Mouse (Mus musculus): ENCODE measurements around the gene D6Ertd527e.

Gene D6Ertd527e

DNA sequence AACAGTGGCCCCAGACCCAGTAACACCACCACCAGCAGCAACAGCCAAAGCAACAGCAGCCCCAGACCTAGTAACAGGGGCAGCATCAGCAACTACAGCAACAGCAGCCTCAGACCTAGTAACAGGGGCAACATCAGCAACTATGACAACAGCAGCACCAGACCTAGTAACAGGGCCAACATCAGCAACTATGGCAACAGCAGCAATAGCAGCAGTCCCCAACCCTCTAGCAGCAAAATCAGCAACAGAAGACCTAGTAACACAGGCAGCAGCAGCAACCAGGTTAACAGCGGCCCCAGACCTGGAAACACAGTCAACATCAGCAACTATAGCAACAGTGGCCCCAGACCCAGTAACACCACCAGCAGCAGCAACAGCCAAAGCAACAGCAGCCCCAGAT lies 6.9 kb downstream of the D6Ertd527e start:
- DNase-seq (ENCODE audit: low spot score in 2 of 2), result no peak

DNA sequence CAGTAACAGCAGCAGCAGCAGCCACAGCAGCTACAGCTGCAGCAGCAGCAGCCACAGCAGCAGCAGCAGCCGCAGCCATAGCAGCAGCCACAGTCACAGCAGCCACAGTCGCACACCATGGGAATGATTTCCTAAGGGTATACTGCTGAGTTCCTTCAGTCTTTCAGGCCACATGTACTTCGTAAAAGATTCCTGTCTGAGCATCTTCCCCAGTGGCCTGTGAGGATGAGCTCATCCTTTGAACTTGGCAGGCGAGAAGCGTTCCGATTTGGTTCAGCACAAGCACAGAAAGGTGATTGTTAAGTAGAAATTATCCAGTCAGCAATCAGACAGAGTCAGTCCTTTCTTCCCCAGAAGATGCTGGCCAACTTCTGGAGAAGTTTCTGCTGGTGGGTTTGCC lies 7.6 kb downstream of the D6Ertd527e start:
- DNase-seq (ENCODE audit: low spot score in 2 of 2), result peak in 1 of 2 experiments; percentile 21

DNA sequence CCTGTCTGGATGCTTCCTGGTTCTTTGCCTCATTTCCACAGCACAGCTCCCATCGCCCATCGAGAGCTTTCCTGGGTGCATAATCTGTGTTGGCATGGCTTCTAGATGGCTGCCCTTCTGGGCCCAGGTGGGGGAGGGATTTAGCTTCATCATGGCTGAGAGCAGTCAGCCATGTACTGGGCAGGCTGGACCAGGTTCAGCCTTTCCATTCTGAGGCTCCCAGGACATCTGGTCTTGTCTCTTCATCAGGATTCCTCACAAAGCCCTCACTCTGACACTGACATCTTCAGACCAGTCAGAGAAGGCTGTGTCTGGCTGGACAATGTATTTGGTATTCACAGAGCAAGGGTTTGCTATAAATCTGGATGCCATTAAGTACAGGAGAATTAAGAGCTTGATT lies 11.4 kb downstream of the D6Ertd527e start:
- no peak for DNase-seq (ENCODE audit: low spot score in 2 of 2)

DNA sequence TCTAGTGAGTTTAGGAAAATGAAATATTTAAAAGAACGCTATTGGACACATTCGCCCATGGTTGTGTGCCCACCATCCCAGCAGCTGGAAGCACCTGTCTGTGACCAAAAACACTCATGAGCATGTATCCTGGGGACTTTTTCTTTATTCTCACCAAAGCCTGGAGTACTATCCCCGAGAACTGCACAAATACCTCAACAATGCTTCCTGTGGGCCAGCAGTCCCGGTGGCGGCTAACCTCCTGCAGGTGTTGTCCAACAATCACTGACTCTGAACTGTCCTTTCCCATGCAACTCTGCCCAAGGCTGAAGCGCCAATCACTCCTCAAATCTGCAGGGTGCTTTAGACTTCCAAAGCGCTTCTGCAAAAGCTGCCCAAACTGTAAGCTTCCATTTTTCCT lies 12.1 kb downstream of the D6Ertd527e start:
- peak in 1 of 2 experiments; percentile 3 for DNase-seq (ENCODE audit: low spot score in 2 of 2)

DNA sequence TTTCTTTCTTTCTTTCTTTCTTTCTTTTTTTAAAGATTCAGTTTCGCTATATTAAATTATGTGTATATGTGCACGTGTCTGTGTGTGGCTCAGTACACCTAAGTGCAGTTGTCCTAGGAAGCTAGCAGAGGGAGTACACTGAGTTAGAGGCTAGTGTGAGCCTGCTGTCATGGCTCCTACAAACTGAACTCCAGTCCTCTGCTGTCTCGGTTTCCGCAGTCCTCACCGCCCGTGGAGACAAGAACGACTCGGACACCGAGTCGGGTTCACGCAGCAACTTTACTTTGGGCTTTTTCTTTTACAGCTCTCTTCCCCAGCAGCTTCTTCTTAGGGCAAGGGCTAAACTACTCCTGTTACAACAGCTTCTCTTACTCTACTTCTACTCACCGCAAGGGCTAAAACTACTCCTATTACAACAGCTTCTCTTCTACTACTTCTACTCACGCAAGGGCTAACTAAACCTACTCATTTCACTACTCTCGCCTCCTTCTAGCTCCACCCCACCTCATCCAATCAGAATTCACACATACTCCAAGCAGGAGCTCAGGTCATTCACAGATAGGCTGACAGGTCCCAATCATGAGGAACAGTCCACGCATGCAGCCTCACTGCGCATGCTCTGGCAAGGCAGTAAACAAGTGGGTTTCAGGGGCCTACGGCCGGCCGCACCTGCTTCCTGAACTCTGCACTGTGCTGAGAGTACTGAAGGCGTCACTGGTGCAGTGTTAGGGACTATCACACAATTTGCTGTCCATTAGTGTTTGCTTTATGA lies 14.7 kb downstream of the D6Ertd527e start:
- DNase-seq (ENCODE audit: low spot score in 2 of 2), result no peak

DNA sequence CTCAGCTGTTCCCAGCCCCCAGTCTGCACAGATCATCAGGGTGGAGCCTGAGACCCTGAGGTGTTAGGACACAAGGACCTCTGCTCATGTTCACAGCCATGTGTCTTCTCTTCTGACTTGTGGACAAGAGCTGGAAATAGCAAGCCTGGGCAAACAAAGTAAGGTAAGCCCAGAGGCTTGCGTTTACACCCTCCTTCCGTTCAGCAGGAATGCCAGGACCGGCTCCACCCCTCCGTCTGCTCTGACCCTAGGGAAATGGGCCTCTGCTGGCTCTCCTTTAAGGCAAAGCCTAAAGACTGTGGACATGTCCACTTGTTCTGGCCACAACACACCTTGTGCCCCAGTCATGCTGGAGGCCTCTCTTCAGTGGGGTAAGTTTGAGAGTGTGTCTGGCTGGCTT lies 15.4 kb downstream of the D6Ertd527e start:
- DNase-seq (ENCODE audit: low spot score in 2 of 2), result no peak

DNA sequence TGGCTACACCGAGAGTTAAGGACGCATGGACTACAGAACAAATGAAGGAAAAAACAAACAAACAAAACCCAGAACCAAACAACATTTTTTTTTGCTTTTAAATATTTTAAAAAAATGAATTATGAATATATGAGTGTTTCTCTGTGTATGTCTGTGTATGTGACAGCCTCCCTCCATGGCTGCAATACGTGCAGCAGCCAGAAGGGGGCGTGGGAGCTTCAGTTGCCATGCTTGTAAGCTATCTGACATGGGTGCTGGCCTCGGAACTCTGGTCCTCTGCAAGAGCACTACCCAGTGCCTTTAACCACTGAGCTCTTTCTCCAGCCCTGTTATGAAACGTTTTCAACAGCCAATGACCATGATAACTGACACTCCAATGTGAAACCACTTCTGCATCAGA lies 16.1 kb downstream of the D6Ertd527e start:
- no peak for DNase-seq (ENCODE audit: low spot score in 2 of 2)

DNA sequence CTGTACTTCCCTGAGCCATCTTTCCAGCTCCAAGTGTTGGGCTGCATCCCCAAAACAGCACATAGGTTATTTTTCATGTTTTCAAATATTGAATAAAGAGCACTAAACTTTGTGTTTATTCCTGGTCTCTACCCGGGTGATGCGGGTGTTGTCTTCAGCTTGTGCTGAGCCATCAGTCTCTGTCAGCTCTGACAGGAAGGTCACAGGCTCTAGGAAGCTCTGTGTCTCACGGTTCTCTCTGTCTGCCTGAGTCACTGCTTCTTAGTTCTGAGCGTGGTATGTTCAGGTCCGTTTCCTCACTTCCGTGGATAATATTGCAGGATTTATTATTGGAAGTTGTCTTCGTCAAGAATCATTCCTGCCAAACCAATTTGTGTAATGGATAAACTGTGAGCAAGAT lies 17.4 kb downstream of the D6Ertd527e start:
- DNase-seq (ENCODE audit: low spot score in 2 of 2), result no peak

DNA sequence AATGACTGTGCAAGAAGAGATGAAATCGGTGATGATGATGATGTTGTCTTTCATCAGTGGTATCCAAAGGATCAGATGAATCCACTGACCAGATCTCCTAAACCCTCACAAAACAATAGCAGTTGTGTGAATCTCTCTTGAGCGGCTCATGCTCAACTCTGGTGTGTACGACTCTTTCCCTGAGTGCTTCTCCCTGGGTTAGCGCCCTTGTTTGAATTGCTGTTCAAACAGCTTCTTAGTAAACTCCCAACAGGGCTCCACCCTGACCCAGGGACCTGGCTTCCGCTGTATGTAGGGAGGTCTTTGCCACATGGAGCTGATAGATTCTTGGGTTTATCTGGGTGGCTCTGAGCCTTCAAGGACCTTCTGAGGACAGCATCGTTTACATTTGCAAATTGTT lies 18.9 kb downstream of the D6Ertd527e start:
- DNase-seq (ENCODE audit: low spot score in 2 of 2), result no peak

DNA sequence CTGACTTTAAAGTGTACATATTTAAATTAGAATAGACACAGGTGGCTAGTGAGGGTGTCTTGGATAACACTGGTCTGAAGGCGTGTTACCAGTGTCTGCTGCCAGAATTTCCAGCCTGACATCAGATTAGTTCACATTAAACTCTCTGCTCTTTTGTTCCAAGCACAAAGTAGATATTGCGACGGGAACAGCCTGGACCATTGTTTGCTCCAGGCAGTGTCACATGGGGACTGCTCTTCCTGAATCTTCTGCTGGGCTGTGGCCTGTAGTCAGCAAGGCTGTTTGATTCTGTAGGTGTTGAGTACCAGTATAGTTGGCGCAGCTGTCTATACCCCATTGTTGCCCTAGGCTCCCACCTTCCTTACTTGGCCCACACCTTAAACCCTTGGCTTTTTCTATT lies 19.4 kb downstream of the D6Ertd527e start:
- DNase-seq (ENCODE audit: low spot score in 2 of 2), result no peak

DNA sequence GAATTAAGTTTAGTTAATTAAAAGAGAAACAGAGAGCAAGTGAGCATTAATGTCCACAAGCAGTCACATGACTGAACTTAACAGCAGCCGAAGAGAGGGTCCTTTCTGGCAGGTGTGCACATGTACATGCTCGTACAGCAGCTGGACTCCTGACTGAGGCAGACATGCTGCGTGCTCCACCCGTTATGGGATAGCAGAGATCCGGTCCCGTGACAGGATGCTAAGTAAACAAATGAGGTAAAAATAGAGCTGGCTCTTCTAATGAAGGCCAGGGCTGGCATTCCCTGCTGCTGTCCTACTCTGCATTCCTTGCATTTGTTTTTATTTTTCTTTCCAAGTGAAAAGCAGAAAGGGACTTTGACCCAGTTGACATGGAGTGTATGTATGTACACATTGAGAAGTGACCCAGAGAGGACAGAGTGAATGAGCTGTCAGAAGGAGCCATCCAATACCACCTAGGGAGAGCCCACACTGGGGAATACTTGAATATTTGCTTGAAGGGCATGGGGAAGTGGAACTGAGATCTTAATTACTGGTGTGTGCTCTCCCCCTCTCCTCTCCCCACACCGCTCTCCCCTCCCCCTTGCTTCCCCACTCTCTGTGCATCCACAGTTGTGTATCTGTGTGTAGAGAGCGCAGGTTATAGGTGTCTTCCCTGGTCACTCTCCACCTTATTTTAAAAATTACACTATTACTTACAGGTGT lies 22.7 kb downstream of the D6Ertd527e start:
- no peak for DNase-seq (ENCODE audit: low spot score in 2 of 2)

DNA sequence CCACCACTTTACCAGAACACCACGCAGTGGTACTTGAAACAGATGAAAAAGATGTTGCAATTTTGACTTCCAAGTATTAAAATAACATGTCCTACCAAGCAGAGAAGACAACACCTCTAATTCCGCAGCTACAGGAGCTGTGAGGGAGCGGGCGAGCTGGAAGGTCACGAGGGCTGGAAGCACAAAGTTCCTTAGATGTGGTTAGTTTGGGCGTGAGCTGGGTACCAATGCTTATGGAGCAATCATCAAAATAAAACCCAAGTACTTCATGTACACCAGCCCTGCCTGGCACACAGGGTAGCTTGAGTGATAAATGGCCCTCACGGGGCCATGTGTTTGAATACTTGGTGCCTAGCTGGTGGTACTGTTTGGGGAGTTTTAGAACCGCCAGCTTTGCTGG lies 25.3 kb downstream of the D6Ertd527e start:
- DNase-seq (ENCODE audit: low spot score in 2 of 2), result no peak

DNA sequence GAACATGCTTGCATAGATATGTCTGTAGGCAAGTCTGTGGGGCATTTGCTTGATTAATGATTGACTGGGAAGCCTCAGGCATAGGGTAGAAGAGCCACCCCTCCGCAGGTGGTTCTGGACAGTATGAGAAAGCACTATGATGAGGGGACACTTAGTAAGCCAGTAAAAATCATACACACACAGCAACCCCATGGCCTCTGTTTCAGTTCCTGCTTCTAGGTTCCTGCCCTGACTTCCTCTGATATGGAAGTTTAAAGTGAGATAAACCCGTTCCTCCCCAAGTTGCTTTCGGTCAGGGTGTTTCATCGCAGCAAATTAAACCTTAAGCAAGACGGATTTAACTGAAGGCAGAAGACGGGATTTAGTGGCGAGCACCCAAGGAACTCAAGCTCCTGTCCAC lies 26.1 kb downstream of the D6Ertd527e start:
- no peak for DNase-seq (ENCODE audit: low spot score in 2 of 2)

DNA sequence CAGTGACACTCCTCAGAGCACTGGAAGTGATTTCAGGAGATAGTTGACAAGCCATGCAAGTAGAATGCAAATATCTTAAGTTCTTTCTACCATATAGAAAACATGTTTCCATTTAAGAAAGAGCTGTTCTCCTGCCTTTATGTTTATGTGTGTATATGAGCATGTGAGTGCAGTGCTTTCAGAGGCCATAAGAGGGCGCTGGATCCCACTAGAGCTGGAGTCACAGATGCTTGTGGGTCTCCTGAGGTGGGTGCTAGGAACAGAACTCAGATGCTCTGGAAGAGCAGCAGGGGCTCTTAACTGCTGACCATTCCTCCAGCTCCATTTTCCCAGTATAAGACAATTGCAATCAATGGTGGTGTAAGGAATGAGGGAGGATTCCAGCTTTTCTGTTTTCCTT lies 26.5 kb downstream of the D6Ertd527e start:
- DNase-seq (ENCODE audit: low spot score in 2 of 2), result no peak

DNA sequence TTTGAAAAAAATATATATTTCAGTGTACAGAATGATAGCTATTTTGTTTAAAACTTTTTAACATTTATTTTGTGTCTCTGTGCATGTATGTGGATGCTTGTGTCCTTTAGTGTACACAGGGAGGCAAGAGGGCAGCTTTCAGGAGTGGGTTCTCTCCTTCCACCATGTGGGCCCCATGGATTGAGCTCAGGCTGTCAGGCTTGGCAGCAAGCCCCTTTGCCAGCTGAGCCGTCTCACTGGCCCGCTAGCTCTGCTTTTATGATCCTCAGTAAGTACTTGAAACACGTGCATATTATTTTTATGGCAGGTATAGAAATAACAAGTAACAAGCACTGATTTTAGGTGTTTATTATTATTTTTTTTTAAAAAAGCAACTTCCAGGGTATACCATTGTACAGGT lies 29.0 kb downstream of the D6Ertd527e start:
- no peak for DNase-seq (ENCODE audit: low spot score in 2 of 2)

DNA sequence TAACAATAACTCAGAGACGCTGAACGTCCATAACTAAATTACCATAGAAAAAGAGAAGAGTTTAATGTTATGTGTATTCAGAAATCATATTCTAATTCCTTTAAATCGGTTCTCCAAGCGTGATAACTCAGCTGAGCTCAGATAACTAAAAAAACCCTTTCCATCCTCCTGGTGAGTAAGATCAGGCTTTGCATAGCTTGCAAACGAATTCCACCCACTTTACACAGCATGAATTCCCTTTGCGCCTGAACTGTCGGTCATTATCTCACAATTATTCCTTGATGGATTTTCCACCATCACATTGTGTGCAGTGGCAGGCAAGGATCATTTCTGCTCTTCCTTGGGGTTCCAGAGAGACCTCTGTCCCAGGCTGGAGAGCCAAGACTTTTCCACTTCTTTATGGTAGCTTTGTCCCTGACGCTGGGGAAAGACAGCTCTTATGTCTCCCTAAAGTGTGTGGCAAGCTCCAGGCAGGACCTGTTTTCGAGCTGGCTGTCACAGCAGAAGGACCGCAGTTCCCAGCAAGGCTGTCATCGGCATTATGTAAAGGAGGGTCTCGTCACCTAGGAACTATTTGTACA lies 29.5 kb downstream of the D6Ertd527e start:
- no peak for DNase-seq (ENCODE audit: low spot score in 2 of 2)

DNA sequence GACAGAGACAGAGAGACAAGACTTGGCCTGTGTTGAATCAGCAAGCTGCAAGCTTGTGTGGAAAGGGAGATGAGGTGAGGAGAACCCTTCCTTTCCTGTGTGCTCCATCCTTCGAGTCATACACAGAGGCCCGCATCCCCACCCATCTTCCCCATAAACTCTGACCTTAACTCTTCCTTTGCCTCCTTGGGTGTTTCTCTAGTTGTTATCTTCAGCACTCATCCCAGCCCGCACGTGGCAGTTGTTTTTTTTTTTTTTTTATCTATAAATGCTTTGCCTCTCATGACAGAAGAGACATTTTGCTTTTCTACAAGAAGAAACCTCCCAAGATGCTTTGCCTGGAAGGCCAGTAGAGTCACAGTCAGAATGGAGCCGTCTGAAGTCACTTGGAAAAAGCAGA lies 33.9 kb downstream of the D6Ertd527e start:
- DNase-seq (ENCODE audit: low spot score in 2 of 2), result no peak

DNA sequence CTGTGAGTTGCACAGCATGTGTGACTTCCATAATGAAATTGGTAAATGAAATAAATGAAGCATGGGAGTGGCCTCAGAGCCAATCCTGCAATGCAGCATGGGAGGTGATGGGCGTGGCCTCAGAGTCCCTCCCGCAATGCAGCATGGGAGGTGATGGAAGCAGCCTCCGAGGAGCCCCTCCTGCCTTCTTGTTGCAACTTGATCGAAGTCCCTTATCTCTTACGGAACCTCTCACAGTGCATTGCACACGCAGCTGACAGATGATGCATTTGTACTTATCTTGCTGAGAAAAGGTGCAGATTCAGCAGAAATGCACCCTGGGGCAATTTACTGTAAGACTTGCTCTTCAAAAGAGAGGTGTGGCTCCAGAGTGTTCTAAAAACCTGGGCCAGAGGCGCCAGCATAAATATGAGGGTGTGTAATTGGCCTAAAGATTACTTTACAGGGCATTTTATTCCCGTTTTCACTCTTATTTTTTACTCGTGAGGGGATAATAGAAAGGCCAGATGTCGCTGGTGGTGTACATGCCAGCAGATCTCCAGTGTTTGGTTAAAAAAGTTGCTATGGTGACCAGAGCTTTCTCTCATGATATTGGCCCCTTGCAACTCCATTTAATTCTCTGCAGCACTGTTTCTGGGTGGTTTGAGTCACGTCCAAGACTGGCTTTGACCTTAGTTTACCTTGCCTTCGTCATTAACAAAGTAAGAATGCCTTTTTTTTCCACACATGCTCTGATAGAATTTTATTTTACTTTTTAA lies 35.4 kb downstream of the D6Ertd527e start:
- peak in 1 of 2 experiments; percentile 39 for DNase-seq (ENCODE audit: low spot score in 2 of 2)

DNA sequence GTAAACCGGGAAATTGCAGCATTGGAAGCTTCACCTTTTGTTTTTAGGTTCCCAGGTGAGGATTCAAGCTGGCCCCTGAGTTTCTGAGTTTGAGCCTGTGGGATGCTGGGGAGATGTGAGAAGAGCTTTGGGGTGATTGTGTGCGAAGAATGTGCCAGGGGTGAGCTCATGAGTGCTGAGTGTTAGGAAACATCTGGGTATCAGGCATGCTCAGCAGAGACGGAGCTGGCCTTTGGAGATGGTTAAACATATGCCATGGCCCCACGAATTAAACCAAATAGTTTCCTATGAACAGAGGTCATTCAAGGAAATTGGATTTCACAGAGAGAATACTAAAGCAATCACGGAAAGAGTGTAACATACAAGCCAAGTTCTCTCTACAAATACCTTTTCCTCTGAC lies 37.7 kb downstream of the D6Ertd527e start:
- DNase-seq (ENCODE audit: low spot score in 2 of 2), result no peak

DNA sequence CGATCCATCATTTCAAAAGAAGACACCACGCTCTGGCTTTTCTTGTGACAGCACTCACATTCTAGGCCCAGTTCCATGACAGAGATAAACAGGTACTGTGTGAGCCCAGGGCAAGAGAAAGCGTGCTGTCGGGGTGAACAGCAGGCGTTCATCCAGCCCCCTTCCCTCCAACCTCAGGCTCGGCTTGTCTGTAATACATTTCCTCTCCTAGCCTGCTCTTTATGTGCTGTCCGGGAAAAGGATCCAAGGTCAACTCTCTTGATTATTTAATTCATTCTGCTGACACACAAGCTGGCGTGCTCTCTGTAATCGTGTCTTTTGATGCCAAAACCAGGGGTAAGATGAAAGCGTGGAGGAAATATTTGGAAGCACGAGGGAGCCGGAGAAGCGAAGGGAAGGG lies 39.0 kb downstream of the D6Ertd527e start:
- no peak for DNase-seq (ENCODE audit: low spot score in 2 of 2)

DNA sequence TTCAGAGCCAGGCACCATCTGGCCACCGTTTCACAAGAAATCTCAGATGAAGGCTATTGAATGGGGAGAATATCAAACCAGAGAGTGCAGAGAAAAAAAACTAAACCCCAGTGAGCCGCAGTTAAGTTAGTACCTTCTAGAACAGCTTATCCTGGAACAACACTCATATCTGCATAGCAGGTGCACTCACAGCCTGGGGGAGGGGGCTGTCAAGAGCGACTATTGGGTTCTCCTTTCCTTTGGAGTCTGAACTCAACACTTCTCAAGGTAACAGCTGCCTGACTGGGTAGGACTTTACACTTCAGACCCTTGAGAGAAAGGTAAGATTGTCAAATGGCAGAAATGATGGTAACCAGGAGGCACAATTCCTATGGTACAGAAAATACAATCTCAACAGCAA lies 43.4 kb downstream of the D6Ertd527e start:
- no peak for DNase-seq (ENCODE audit: low spot score in 2 of 2)

DNA sequence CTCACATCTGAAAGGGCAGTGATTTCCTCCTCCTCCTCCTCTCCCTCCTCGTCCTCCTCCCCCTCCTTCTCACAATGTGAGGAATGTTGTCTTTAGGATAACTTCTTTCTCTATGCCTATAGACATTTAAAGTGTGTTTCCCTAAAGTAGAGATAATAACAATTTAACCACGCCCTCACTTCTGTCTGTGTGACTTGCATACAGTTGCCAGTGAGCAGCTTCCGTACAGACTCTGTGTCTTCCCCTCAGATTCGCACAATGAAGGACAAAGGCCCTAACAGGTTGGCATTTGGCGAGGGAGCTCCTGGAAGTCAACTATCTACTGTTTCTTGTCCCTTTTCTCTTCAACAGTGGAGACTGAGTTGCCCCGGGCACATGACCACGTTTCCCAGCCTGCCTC lies 45.9 kb downstream of the D6Ertd527e start:
- DNase-seq (ENCODE audit: low spot score in 2 of 2), result no peak

Data from right cerebral cortex, postnatal 10 days (tissue).